Mouse (Mus musculus) CH12.LX (cell line): ENCODE data around the gene Slc30a5. TPM values are rescaled to one million over a fixed set of nuclear protein-coding genes. Genes with fewer than 3 reads are reported as not detected.

Source experiments
- DNase-seq: peaks from one replicate; pipeline ENCODE4 v3.0.0-alpha.2; 2013; ENCODE audit errors: extremely low read depth
- H3K27ac ChIP-seq: 2 replicates; pipeline ENCODE4 v1.5.1; 2012; ENCODE audit warnings: low read depth, mild to moderate bottlenecking, control low read depth, moderate library complexity; ENCODE audit not compliant: insufficient read depth
- H3K27me3 ChIP-seq: replicated peaks from 2 replicates; pipeline ENCODE3; 2012; ENCODE audit warnings: inconsistent platforms
- H3K36me3 ChIP-seq, 2 experiments: replicated peaks in 1 of 2; 2 replicates each; pipeline versions ENCODE3 to v1.6.1; 2012; ENCODE audit warnings: inconsistent platforms in 1 of 2, low read length in 1 of 2, mild to moderate bottlenecking in 1 of 2, mixed read lengths in 1 of 2, moderate library complexity in 1 of 2; ENCODE audit not compliant: control insufficient read depth in 1 of 2, insufficient read depth in 1 of 2
- H3K4me1 ChIP-seq, 2 experiments: 2 replicates each; pipeline ENCODE4 v1.6.1; 2012; ENCODE audit warnings: inconsistent platforms in 1 of 2, moderate library complexity in 1 of 2; ENCODE audit not compliant: insufficient read depth in 2 of 2, control insufficient read depth in 1 of 2
- H3K4me2 ChIP-seq: 2 replicates; pipeline ENCODE4 v1.6.1; 2012; ENCODE audit warnings: low read depth, mild to moderate bottlenecking, control low read depth; ENCODE audit not compliant: poor library complexity, insufficient read depth, severe bottlenecking
- H3K4me3 ChIP-seq, 3 experiments: fragments of 150-350 bp in 1 of 3; sonication (generic) in 1 of 3; replicated peaks in 1 of 3; 2 replicates each; pipeline versions ENCODE3 to v1.5.1; 2011 to 2012; ENCODE audit warnings: low read depth in 2 of 3, low read length in 2 of 3, mild to moderate bottlenecking in 2 of 3, moderate library complexity in 2 of 3, control low read depth in 1 of 3, improper control_type of control experiment in 1 of 3, inconsistent platforms in 1 of 3, mixed read lengths in 1 of 3; ENCODE audit not compliant: poor library complexity in 1 of 3
- H3K79me2 ChIP-seq: replicated peaks from 2 replicates; pipeline ENCODE4 v1.6.1; 2012; ENCODE audit warnings: mild to moderate bottlenecking, moderate library complexity; ENCODE audit not compliant: control insufficient read depth, poor library complexity, insufficient read depth, severe bottlenecking; ENCODE audit errors: extremely low read depth
- H3K9ac ChIP-seq: 2 replicates; pipeline ENCODE4 v1.6.1; 2012; ENCODE audit warnings: low read depth, mild to moderate bottlenecking, control low read depth, moderate library complexity; ENCODE audit not compliant: insufficient read depth
- H3K9me3 ChIP-seq: replicated peaks from 2 replicates; pipeline ENCODE3; 2012; ENCODE audit warnings: low read length, inconsistent platforms, mixed read lengths
- BHLHE40 ChIP-seq: IDR thresholded peaks from 2 replicates; pipeline ENCODE4 v1.6.1; 2011; ENCODE audit warnings: mild to moderate bottlenecking, low read depth, low read length, improper control_type of control experiment
- CHD2 ChIP-seq: IDR thresholded peaks from 2 replicates; pipeline ENCODE4 v1.6.1; 2011; ENCODE audit warnings: low read length, improper control_type of control experiment
- ELF1 ChIP-seq: IDR thresholded peaks from 2 replicates; pipeline ENCODE4 v1.6.1; 2014; ENCODE audit warnings: low read depth, mild to moderate bottlenecking, inconsistent platforms, low read length, improper control_type of control experiment
- HCFC1 ChIP-seq: IDR thresholded peaks from 2 replicates; pipeline ENCODE4 v1.6.1; 2012; ENCODE audit warnings: low read depth, mild to moderate bottlenecking, inconsistent platforms, low read length, improper control_type of control experiment
- IRF4 ChIP-seq: IDR thresholded peaks from 2 replicates; pipeline ENCODE4 v1.6.1; 2014; ENCODE audit warnings: low read depth, mild to moderate bottlenecking, inconsistent platforms, low read length, improper control_type of control experiment
- JUND ChIP-seq: conservative IDR thresholded peaks from 2 replicates; pipeline ENCODE4 v1.6.1; 2011; ENCODE audit warnings: low read depth, low read length, improper control_type of control experiment
- KAT2A ChIP-seq: IDR thresholded peaks from 2 replicates; pipeline ENCODE4 v1.6.1; 2012; ENCODE audit warnings: low read length, improper control_type of control experiment, inconsistent platforms; ENCODE audit not compliant: insufficient replicate concordance
- MAFK ChIP-seq: IDR thresholded peaks from 2 replicates; pipeline ENCODE4 v1.6.1; 2011; ENCODE audit warnings: low read length, improper control_type of control experiment; ENCODE audit not compliant: insufficient replicate concordance
- MAX ChIP-seq: IDR thresholded peaks from 2 replicates; pipeline ENCODE4 v1.6.1; 2011; ENCODE audit warnings: low read length, improper control_type of control experiment
- MXI1 ChIP-seq: IDR thresholded peaks from 2 replicates; pipeline ENCODE4 v1.6.1; 2011; ENCODE audit warnings: mild to moderate bottlenecking, low read depth, low read length, improper control_type of control experiment
- MYC ChIP-seq: IDR thresholded peaks from 2 replicates; pipeline ENCODE4 v1.6.1; 2011; ENCODE audit warnings: low read depth, mild to moderate bottlenecking, improper control_type of control experiment, low read length
- POLR2A ChIP-seq: IDR thresholded peaks from 2 replicates; pipeline ENCODE4 v1.6.1; 2011; ENCODE audit warnings: low read depth, mild to moderate bottlenecking, improper control_type of control experiment, low read length
- POLR2AphosphoS2 ChIP-seq: IDR thresholded peaks from 2 replicates; pipeline ENCODE4 v1.6.1; 2011; ENCODE audit warnings: low read depth, low read length, improper control_type of control experiment
- SIN3A ChIP-seq: IDR thresholded peaks from 2 replicates; pipeline ENCODE4 v1.6.1; 2012; ENCODE audit warnings: low read length, improper control_type of control experiment, inconsistent platforms
- SMC3 ChIP-seq: IDR thresholded peaks from 2 replicates; pipeline ENCODE4 v1.6.1; 2011; ENCODE audit warnings: low read depth, low read length, improper control_type of control experiment
- USF1 ChIP-seq: IDR thresholded peaks from 2 replicates; pipeline ENCODE4 v1.6.1; 2014; ENCODE audit warnings: low read depth, mild to moderate bottlenecking, inconsistent platforms, low read length, improper control_type of control experiment
- ZC3H11A ChIP-seq: IDR thresholded peaks from 2 replicates; pipeline ENCODE4 v1.6.1; 2012; ENCODE audit warnings: low read depth, mild to moderate bottlenecking, inconsistent platforms, low read length, improper control_type of control experiment
- ZKSCAN1 ChIP-seq: IDR thresholded peaks from 2 replicates; pipeline ENCODE4 v1.6.1; 2012; ENCODE audit warnings: low read depth, inconsistent platforms, low read length, improper control_type of control experiment, borderline replicate concordance
- ZNF384 ChIP-seq: IDR thresholded peaks from 2 replicates; pipeline ENCODE4 v1.6.1; 2012; ENCODE audit warnings: low read depth, low read length, improper control_type of control experiment, inconsistent platforms
- dilution Hi-C: fragments of 300-500 bp; cut with MboI; formaldehyde crosslinking; loops from 2 replicates; pipeline ENCODE4 v1.14.3; 2020; ENCODE audit warnings: low sequenced_read_pairs; ENCODE audit not compliant: extremely low pct_unique_long_range_greater_than_20kb, extremely low pct_ligation_motif_present
- in situ Hi-C: fragments of 300-500 bp; cut with MboI; formaldehyde crosslinking; loops from 3 replicates; pipeline ENCODE4 v1.14.3; 2019; ENCODE audit warnings: low sequenced_read_pairs, low pct_ligation_motif_present, low pct_unique_long_range_greater_than_20kb, mixed read lengths
- polyA plus RNA-seq: library from polyadenylated mRNA; unstranded; fragments of >175 nt; gene quantifications from 2 replicates; pipeline ENCODE4 v1.2.1, GENCODE M21; 2012; ENCODE audit warnings: low read depth; ENCODE audit not compliant: insufficient read length
- total RNA-seq, 2 experiments: library from RNA; depleted of rRNA; stranded (reverse); fragments of 300-350 nt in 1 of 2; fragments of >200 nt in 1 of 2; gene quantifications; 2 replicates each; pipeline ENCODE4 v1.2.3; 2012 to 2014

The Slc30a5 gene
- total and polyA plus RNA-seq, 3 experiments, result 54.4 to 99.9 (median 65.9) TPM

GRCm38 (mm10) chr13:100833640-100834002 lies 394 bp upstream of the Slc30a5 start:
- Histone ChIP-seq H3K27ac (no peak overlapping the region), H3K4me1 (peaks cover 6 to 21% of the 10 kb centered on the region in 2 experiments), H3K9ac (no peak overlapping the region), H3K4me2 (peak overlapping the region; percentile 73; the same call in 1 of the 2 replicates), H3K79me2 (peaks cover 34% of the 10 kb centered on the region), H3K4me3 (peak overlapping the region in 1 of 3 experiments; percentile 96), H3K27me3 (no peaks in the 10 kb centered on the region), H3K36me3 (peaks cover 0 to 8% of the 10 kb centered on the region in 2 experiments), H3K9me3 (no peaks in the 10 kb centered on the region)
- DNase-seq, result no peak
- in situ Hi-C loops (no loop called here), dilution Hi-C loops (no loop called here)
- TF ChIP-seq ZNF384 (peak; percentile 76), KAT2A (no peak), POLR2A (no peak)

GRCm38 (mm10) chr13:100832188-100832587 lies 1.0 kb downstream of the Slc30a5 start:
- DNase-seq, result peak; percentile 17

GRCm38 (mm10) chr13:100831123-100831522 lies 2.1 kb downstream of the Slc30a5 start:
- H3K27me3 ChIP-seq, result no peaks in the 10 kb centered on the region
- H3K9me3 ChIP-seq, result no peaks in the 10 kb centered on the region
- peaks cover 7 to 26% of the 10 kb centered on the region in 2 experiments for H3K36me3 ChIP-seq
- dilution Hi-C loops (no loop called here), in situ Hi-C loops (no loop called here)
- H3K4me2 ChIP-seq, result peak overlapping the region; percentile 97
- peak overlapping the region; percentile 86 for H3K9ac ChIP-seq
- peaks cover 6 to 24% of the 10 kb centered on the region in 2 experiments for H3K4me1 ChIP-seq
- peak overlapping the region; percentile 83 for H3K27ac ChIP-seq
- no peak for DNase-seq
- H3K79me2 ChIP-seq, result peaks cover 40% of the 10 kb centered on the region
- peak overlapping the region; percentile 61 to 96 (median 74) for H3K4me3 ChIP-seq
- TF ChIP-seq USF1 (no peak), SIN3A (no peak), MAX (no peak), CHD2 (no peak), HCFC1 (no peak), ZC3H11A (no peak), ELF1 (no peak), BHLHE40 (no peak), IRF4 (no peak), SMC3 (no peak), MAFK (no peak)

More at GRCm38 (mm10) chr13:100832188-100832587, 1.0 kb downstream of the Slc30a5 start:
- peaks cover 3 to 18% of the 10 kb centered on the region in 2 experiments for H3K36me3 ChIP-seq
- dilution Hi-C loops, result no loop called here
- H3K79me2 ChIP-seq, result peaks cover 40% of the 10 kb centered on the region
- H3K9ac ChIP-seq, result peak overlapping the region; percentile 86
- no peaks in the 10 kb centered on the region for H3K27me3 ChIP-seq
- peak; percentile 2; the same call in 1 of the 2 replicates for TF ChIP-seq USF1
- TF ChIP-seq ZKSCAN1, result no peak
- no peak for TF ChIP-seq HCFC1
- no peak for TF ChIP-seq POLR2AphosphoS2
- TF ChIP-seq JUND, result no peak
- TF ChIP-seq MYC, result peak; percentile 47; the same call in 1 of the 2 replicates
- peak; percentile 32; the same call in 1 of the 2 replicates for TF ChIP-seq MXI1
- TF ChIP-seq ELF1, result no peak
- TF ChIP-seq POLR2A, result no peak
- TF ChIP-seq BHLHE40, result peak; percentile 67
- peak overlapping the region; percentile 69 for H3K4me2 ChIP-seq
- in situ Hi-C loops, result no loop called here
- no peak overlapping the region for H3K27ac ChIP-seq
- H3K4me1 ChIP-seq, result peaks cover 6 to 21% of the 10 kb centered on the region in 2 experiments
- H3K9me3 ChIP-seq, result no peaks in the 10 kb centered on the region
- peak overlapping the region; percentile 74 to 96 (median 86) for H3K4me3 ChIP-seq
